ENCODE assay signal across 9 mouse cellular contexts in the genomic region with DNA sequence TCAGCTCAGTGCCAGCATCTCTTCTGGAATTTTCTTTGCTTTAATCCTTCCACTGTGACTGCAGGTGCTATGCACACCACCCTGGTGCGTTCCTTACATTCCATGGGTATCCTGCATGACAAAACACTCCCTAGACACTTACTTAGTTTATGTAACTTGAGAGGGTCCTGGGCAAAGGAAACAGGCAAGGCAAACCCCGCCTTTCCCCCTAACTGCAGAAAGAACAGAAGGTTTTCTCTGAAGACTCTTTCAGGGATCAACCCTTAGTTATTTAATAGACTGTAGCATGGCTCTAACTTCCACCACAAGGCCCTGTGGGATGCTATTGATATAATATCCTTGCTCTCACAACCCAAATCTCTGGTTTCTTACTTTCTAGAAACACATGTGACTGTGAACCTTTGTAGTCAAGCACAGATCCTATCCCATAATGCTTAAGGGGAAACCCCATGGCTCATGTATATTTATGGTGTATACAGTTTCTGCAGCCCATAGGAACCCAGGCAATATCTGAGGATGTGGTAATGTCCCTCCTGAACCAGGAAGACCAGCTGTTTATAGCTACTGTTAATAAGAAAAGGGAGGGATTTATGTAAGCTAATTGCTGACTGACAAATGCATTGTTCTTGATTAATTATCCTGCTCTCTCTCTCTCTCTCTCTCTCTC.
DNase-seq lines count a peak whose midpoint lies in the region; ATAC-seq and TF ChIP-seq lines count a peak whose summit lies in the region.
"Had no signal": no experiment of that assay in that cellular context is flagged by ENCODE, and none has a peak within 500 bp of the region (broad histone marks: within the 10 kb centered on the region; RNA-seq: fewer than 3 reads in every experiment).

No protein-coding gene starts in this region.

- DNase-seq in heart, embryonic 10.5 days (ENCODE audit: low spot score) = peak; percentile 61
- no peak for DNase-seq in heart, adult 8-10 months (ENCODE audit: low spot score)
- DNase-seq in midbrain, embryonic 14.5 days = peak; percentile 33
- DNase-seq in left cerebral cortex, adult 9 months (ENCODE audit: low spot score in 2 of 2) = no peak

- H3K4me3 ChIP-seq in heart, embryonic 10.5 days = no peak overlapping the region
- H3K4me3 ChIP-seq in midbrain, embryonic 14.5 days (replicated peaks; ENCODE audit: low read depth, low read length) = no peak overlapping the region
- H3K4me3 ChIP-seq in midbrain, embryonic 16.5 days (ENCODE audit: low read depth, low read length) = no peak overlapping the region
- no peak overlapping the region for H3K4me3 ChIP-seq in kidney, embryonic 14.5 days (ENCODE audit: low read length)
- no peak overlapping the region for H3K4me3 ChIP-seq in myocyte
- H3K4me3 ChIP-seq in forebrain, embryonic 15.5 days = no peak overlapping the region
- H3K4me3 ChIP-seq: liver, embryonic 15.5 days had no signal

- H3K4me2 ChIP-seq in midbrain, embryonic 14.5 days (ENCODE audit: low read length) = no peak overlapping the region
- H3K4me2 ChIP-seq in midbrain, embryonic 16.5 days (ENCODE audit: low read length) = no peak overlapping the region
- H3K4me2 ChIP-seq in kidney, embryonic 14.5 days (replicated peaks; ENCODE audit: low read depth, low read length) = no peak overlapping the region
- H3K4me2 ChIP-seq in myocyte (ENCODE audit: low read depth) = peak overlapping the region; percentile 27
- H3K4me2 ChIP-seq in forebrain, embryonic 15.5 days (replicated peaks) = no peak overlapping the region
- H3K4me2 ChIP-seq: liver, embryonic 15.5 days had no signal

- no peak overlapping the region for H3K27ac ChIP-seq in heart, embryonic 10.5 days
- H3K27ac ChIP-seq in midbrain, embryonic 14.5 days (replicated peaks; ENCODE audit: low read depth, low read length) = no peak overlapping the region
- H3K27ac ChIP-seq in midbrain, embryonic 16.5 days (ENCODE audit: low read length) = no peak overlapping the region
- peak overlapping the region; percentile 30; the same call in 1 of the 2 replicates for H3K27ac ChIP-seq in kidney, embryonic 14.5 days (ENCODE audit: low read depth, low read length)
- no peak overlapping the region for H3K27ac ChIP-seq in forebrain, embryonic 15.5 days (replicated peaks)
- H3K27ac ChIP-seq: liver, embryonic 15.5 days had no signal

- H3K36me3 ChIP-seq in heart, embryonic 10.5 days = no peaks in the 10 kb centered on the region
- no peaks in the 10 kb centered on the region for H3K36me3 ChIP-seq in midbrain, embryonic 14.5 days (ENCODE audit: control insufficient read depth, insufficient read depth, low read length)
- no peaks in the 10 kb centered on the region for H3K36me3 ChIP-seq in midbrain, embryonic 16.5 days (ENCODE audit: control insufficient read depth, insufficient read depth, low read length)
- H3K36me3 ChIP-seq in kidney, embryonic 14.5 days (ENCODE audit: control insufficient read depth, insufficient read depth, low read length) = no peaks in the 10 kb centered on the region
- no peaks in the 10 kb centered on the region for H3K36me3 ChIP-seq in myocyte (ENCODE audit: control insufficient read depth, insufficient read depth)
- no peaks in the 10 kb centered on the region for H3K36me3 ChIP-seq in forebrain, embryonic 15.5 days
- H3K36me3 ChIP-seq: liver, embryonic 15.5 days had no signal

- H3K4me1 ChIP-seq in heart, embryonic 10.5 days = peaks cover 17% of the 10 kb centered on the region
- H3K4me1 ChIP-seq in midbrain, embryonic 14.5 days (ENCODE audit: control insufficient read depth, insufficient read depth, low read length) = no peaks in the 10 kb centered on the region
- H3K4me1 ChIP-seq in midbrain, embryonic 16.5 days (ENCODE audit: control insufficient read depth, insufficient read depth, low read length) = 0 out of 2 replicates have a peak, but pooled peaks cover 5% of the 10 kb centered on the region
- H3K4me1 ChIP-seq in kidney, embryonic 14.5 days (ENCODE audit: control insufficient read depth, insufficient read depth, low read length) = peaks cover 12% of the 10 kb centered on the region; the same call in 1 of the 2 replicates
- H3K4me1 ChIP-seq in forebrain, embryonic 15.5 days = 0 out of 2 replicates have a peak, but pooled peaks cover 2% of the 10 kb centered on the region
- H3K4me1 ChIP-seq: liver, embryonic 15.5 days had no signal

- TF ChIP-seq POLR2A in myocyte (IDR thresholded peaks at IDR 0.05; ENCODE audit: insufficient read length, low read depth) = no peak

- no peaks in the 10 kb centered on the region for H3K27me3 ChIP-seq in heart, embryonic 10.5 days (ENCODE audit: insufficient read depth, poor library complexity, severe bottlenecking)
- no peaks in the 10 kb centered on the region for H3K27me3 ChIP-seq in midbrain, embryonic 14.5 days (ENCODE audit: control insufficient read depth, insufficient read depth, low read length)
- no peaks in the 10 kb centered on the region for H3K27me3 ChIP-seq in midbrain, embryonic 16.5 days (ENCODE audit: control insufficient read depth, insufficient read depth, low read depth, low read length)
- no peaks in the 10 kb centered on the region for H3K27me3 ChIP-seq in kidney, embryonic 14.5 days (ENCODE audit: control insufficient read depth, insufficient read depth, low read length)
- H3K27me3 ChIP-seq in myocyte (ENCODE audit: control insufficient read depth, insufficient read depth, insufficient read length) = no peaks in the 10 kb centered on the region
- H3K27me3 ChIP-seq in forebrain, embryonic 15.5 days = no peaks in the 10 kb centered on the region
- H3K27me3 ChIP-seq: liver, embryonic 15.5 days had no signal

- H3K79me2 ChIP-seq in myocyte (ENCODE audit: control insufficient read depth, insufficient read depth) = no peaks in the 10 kb centered on the region

- no peak overlapping the region for H3ac ChIP-seq in myocyte (ENCODE audit: control insufficient read depth, insufficient read length)

- H3K9ac ChIP-seq in midbrain, embryonic 14.5 days (replicated peaks; ENCODE audit: low read length) = no peak overlapping the region
- H3K9ac ChIP-seq in midbrain, embryonic 16.5 days (ENCODE audit: low read depth, low read length) = no peak overlapping the region
- H3K9ac ChIP-seq in kidney, embryonic 14.5 days (ENCODE audit: low read depth, low read length) = no peak overlapping the region
- H3K9ac ChIP-seq in forebrain, embryonic 15.5 days (replicated peaks) = no peak overlapping the region
- H3K9ac ChIP-seq: liver, embryonic 15.5 days had no signal

- no peak for ATAC-seq in midbrain, embryonic 14.5 days (ENCODE audit: low FRiP score, low TSS enrichment)
- ATAC-seq in midbrain, embryonic 16.5 days = no peak
- ATAC-seq in kidney, embryonic 14.5 days (ENCODE audit: low FRiP score, low TSS enrichment) = peak; percentile 82
- ATAC-seq in forebrain, embryonic 15.5 days (replicated peaks) = no peak

- no peaks in the 10 kb centered on the region for H3K9me3 ChIP-seq in heart, embryonic 10.5 days
- no peaks in the 10 kb centered on the region for H3K9me3 ChIP-seq in midbrain, embryonic 14.5 days (ENCODE audit: control insufficient read depth, low read length)
- H3K9me3 ChIP-seq in midbrain, embryonic 16.5 days (replicated peaks; ENCODE audit: control insufficient read depth, low read length, poor library complexity, severe bottlenecking) = no peaks in the 10 kb centered on the region
- peaks cover 4% of the 10 kb centered on the region; the same call in 1 of the 2 replicates for H3K9me3 ChIP-seq in kidney, embryonic 14.5 days (ENCODE audit: control insufficient read depth, low read length)
- H3K9me3 ChIP-seq in forebrain, embryonic 15.5 days = no peaks in the 10 kb centered on the region
- H3K9me3 ChIP-seq: liver, embryonic 15.5 days had no signal

- 18% methylated on average over 2 of the region's 2 CpGs for WGBS in heart, embryonic 10.5 days
- WGBS in midbrain, embryonic 14.5 days = 39% methylated on average over 2 of the region's 2 CpGs
- WGBS in midbrain, embryonic 16.5 days = 52% methylated on average over 2 of the region's 2 CpGs
- 8% methylated on average over 2 of the region's 2 CpGs for WGBS in kidney, embryonic 14.5 days
- 48% methylated on average over 2 of the region's 2 CpGs for WGBS in forebrain, embryonic 15.5 days

TF ChIP-seq in myocyte, 11 proteins besides CTCF, POLR2A, EP300 and RAD21:
- TF ChIP-seq REST (IDR thresholded peaks at IDR 0.05; ENCODE audit: insufficient read depth, insufficient read length) (no peak), MYOD1 (IDR thresholded peaks at IDR 0.05; ENCODE audit: control insufficient read depth in 1 of 3, insufficient read length in 2 of 3, low read depth in 2 of 3) (peak in 2 of 3 experiments; percentile 11 to 45)
TF ChIP-seq in myocyte: peak in this region for 1.

Comparison
In these comparisons a context has a peak if more than half of its experiments do, and no peak if none do; other contexts are left out.
1. DNase-seq: peak in heart, embryonic 10.5 days (single experiment) and midbrain, embryonic 14.5 days (single experiment); none in heart, adult 8-10 months (single experiment) and left cerebral cortex, adult 9 months (0 of 2).